In genomic region chr12:21284761-21285441, GRCm38 (mm10) we compare ENCODE assay signal across 8 mouse cellular contexts. TPM values are rescaled to one million over a fixed set of nuclear protein-coding genes. Genes with fewer than 3 reads are reported as not detected.
DNase-seq lines count a peak whose midpoint lies in the region; ATAC-seq and TF ChIP-seq lines count a peak whose summit lies in the region.

TSS of gene Cpsf3 (plus strand) at chr12:21285391.

- H3K27me3 ChIP-seq in lung, embryonic 14.5 days (ENCODE audit: insufficient read depth, low read length): no peaks in the 10 kb centered on the region
- H3K27me3 ChIP-seq in intestine, embryonic 14.5 days (replicated peaks; ENCODE audit: control insufficient read depth, insufficient read depth, low read length): no peaks in the 10 kb centered on the region

- no peaks in the 10 kb centered on the region for H3K4me1 ChIP-seq in lung, embryonic 14.5 days (ENCODE audit: insufficient read depth)
- peaks cover 12% of the 10 kb centered on the region for H3K4me1 ChIP-seq in intestine, embryonic 14.5 days (replicated peaks; ENCODE audit: control insufficient read depth, insufficient read depth, low read length)

- H3K9me3 ChIP-seq in lung, embryonic 14.5 days (ENCODE audit: low read depth, low read length): no peaks in the 10 kb centered on the region
- H3K9me3 ChIP-seq in intestine, embryonic 14.5 days (ENCODE audit: control insufficient read depth, low read length): no peaks in the 10 kb centered on the region

- H3K9ac ChIP-seq in lung, embryonic 14.5 days: peak within 1 kb of the TSS; percentile 92
- H3K9ac ChIP-seq in intestine, embryonic 14.5 days (ENCODE audit: low read length): peak within 1 kb of the TSS; percentile 89

- 52% methylated on average over 11 of the region's 11 CpGs for WGBS in lung, embryonic 14.5 days
- 57% methylated on average over 11 of the region's 11 CpGs for WGBS in intestine, embryonic 14.5 days

- H3K4me2 ChIP-seq in lung, embryonic 14.5 days: peak within 1 kb of the TSS; percentile 81
- H3K4me2 ChIP-seq in intestine, embryonic 14.5 days (ENCODE audit: low read length): peak within 1 kb of the TSS; percentile 82

- peak within 1 kb of the TSS; percentile 82 for H3K4me3 ChIP-seq in lung, embryonic 14.5 days (ENCODE audit: low read depth, low read length)
- peak within 1 kb of the TSS; percentile 95 for H3K4me3 ChIP-seq in intestine, embryonic 14.5 days (ENCODE audit: low read depth, low read length)

- intact Hi-C loops in gastrocnemius, postnatal 14 days (cut with DNase I; ENCODE audit: low total_unique reads): no loop called here

- no peak for ATAC-seq in lung, embryonic 14.5 days (ENCODE audit: insufficient read depth)
- no peak for ATAC-seq in intestine, embryonic 14.5 days (replicated peaks; ENCODE audit: low FRiP score, low TSS enrichment, low read depth)
- no peak for ATAC-seq in megakaryocyte progenitor cell, adult 5-6 weeks (replicated peaks; ENCODE audit: poor library complexity)

- H3K36me3 ChIP-seq in lung, embryonic 14.5 days (ENCODE audit: insufficient read depth): peaks cover 4% of the 10 kb centered on the region; the same call in 1 of the 2 replicates
- H3K36me3 ChIP-seq in intestine, embryonic 14.5 days (ENCODE audit: control insufficient read depth, insufficient read depth, low read length): 0 out of 2 replicates have a peak, but pooled peaks cover 4% of the 10 kb centered on the region

- no peak for DNase-seq in lung, embryonic 14.5 days
- DNase-seq in lung, postnatal 4 days: no peak
- no peak for DNase-seq in adrenal gland, postnatal 25 days
- DNase-seq in gastrocnemius, postnatal 14 days: no peak
- no peak for DNase-seq in intestine, embryonic 14.5 days (ENCODE audit: low spot score)
- no peak for DNase-seq in Muller cell, postnatal 12 days (ENCODE audit: inconsistent ontology term)
- DNase-seq in cerebellum, postnatal 4 days (ENCODE audit: low spot score in 2 of 2): no peak

- H3K27ac ChIP-seq in lung, embryonic 14.5 days (ENCODE audit: low read depth): peak within 1 kb of the TSS; percentile 89
- peak within 1 kb of the TSS; percentile 85 for H3K27ac ChIP-seq in intestine, embryonic 14.5 days (ENCODE audit: low read depth)

- peak; percentile 19; the same call in 1 of the 2 replicates for TF ChIP-seq CTCF in lung, embryonic 14.5 days (IDR thresholded peaks at IDR 0.05; ENCODE audit: low read depth)

RNA-seq across cellular contexts. Expression of gene Cpsf3, which starts in this region (rescaled TPM):
- polyA plus RNA-seq in lung, embryonic 14.5 days (2014; fragmentation: Nextera tagmentation; extraction: Ambion mirVana): 106 and 108 TPM in 2 replicates
- 69.8 and 82.3 TPM in 2 replicates for total RNA-seq in adrenal gland, postnatal 25 days (2021)
- 10 to 100 TPM; 22.1 to 23.2 TPM for total RNA-seq in gastrocnemius, postnatal 14 days (2021)
- 121 and 122 TPM in 2 replicates for polyA plus RNA-seq in intestine, embryonic 14.5 days (2014; fragmentation: Nextera tagmentation; extraction: Ambion mirVana)
- total RNA-seq in megakaryocyte progenitor cell, adult 5-6 weeks (2015): 138 and 156 TPM in 2 replicates
- total RNA-seq in megakaryocyte progenitor cell, adult 5-6 weeks (2017): 94.2 and 109 TPM in 2 replicates
